Mouse (Mus musculus): ENCODE measurements around the gene Gpbar1.
"Not testable (repeated sequence)": the region's sequence is repeated elsewhere in the genome, so short reads cannot be mapped to it uniquely, and the experiment has no call there.

Gene Gpbar1

DNA sequence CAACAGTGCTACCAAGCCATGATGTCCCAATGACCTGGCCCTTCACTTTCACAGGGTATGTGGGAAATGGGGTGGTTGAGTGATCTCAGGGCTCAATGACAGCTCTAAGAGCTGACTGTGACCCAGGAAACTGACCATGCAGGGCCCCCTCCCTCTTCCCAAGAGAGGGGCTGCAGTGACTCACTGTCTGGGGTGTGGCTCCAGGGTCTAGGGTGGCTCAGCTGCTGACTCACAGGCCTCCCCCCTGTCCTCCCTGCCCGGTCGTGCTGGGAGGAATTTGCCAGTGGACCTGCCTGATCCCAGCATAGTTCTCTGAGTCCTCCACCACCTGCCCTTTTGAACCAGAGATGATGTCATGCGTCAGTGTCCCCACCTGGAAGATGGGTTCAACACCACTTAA lies 18.9 kb downstream of the Gpbar1 start:
- DNase-seq: peak; percentile 73

DNA sequence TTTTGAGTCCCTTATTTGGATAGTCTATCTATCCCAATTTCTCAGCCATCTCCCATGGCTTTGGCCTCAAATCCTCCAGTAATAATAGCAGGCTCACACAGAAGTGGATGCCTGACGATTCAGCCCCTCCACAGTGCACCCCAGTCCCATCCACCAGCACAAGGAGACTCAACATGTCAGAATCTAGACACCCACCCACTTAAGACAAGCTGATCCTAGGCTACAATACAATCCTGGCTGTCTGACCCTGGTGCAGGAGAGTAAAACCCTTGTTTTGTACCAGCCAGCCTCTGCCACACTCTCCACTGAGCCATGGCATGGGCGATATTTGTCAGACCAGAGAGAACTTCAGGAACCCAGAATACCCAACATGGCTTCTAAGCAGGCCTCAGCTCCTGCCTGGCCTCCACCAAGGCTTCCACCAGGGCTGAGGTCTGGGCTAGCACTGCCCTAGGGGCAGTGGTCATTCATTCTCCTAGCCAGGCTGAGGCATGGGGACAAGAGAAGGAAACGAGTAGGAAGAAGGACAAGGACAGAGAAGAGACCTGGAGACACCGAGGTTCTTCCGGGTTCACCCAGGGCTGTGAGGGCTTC lies 19.9 kb downstream of the Gpbar1 start:
- no peak for DNase-seq

DNA sequence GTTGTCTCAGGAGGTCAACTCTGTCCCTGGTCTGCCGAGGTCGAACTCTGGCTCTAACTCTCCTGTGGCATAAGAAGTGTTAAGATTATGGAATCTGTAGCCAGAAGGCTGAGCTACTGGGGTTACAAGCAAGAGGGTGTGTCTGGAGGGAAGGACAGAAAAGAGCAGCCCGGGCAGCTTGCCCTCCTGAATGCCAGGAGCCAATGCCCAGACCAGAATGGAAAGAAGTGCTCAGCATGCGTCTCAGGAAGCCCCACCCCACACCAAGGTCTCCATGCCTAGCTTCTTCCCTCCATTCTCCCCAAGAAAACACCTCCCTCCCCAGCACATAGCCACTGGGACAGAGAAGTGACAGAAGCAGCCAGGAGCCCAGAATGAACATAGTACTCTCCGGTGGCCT lies 20.6 kb downstream of the Gpbar1 start:
- peak; percentile 77 for DNase-seq

DNA sequence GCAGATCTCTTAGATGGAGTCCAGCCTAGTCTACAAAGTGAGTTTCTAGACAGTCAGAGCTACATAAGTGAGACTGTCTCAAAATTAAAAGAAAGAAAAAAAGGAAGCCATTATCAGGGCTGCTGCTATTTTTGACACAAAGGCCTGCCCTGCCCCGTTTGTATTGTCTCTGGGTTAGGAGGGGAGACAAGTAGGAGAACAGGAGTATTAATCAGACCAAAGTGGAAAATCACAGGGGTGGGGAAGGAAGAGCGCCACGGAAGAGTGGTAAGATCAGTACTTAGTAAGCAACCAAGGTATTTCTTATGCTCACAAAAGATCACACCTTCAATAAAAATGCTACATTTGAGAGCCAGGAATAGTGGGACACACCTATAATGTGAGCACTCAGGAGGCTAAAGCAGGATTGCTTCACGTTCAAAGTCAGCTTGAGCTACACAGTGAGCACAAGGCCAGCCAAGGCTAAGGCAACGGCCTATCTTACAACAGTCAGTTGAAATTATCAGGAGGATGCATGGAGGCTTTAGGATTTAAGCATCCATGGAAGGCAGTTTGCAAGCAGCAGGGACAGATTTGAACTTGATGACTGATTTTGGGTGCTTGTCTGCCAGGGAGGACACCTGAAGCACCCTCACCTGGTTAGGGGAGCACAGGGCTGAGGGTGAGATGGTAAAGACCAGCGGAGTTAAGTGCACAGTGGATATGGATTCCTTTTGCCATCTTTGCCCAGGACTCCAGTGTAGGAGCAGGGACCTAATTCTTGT lies 22.2 kb downstream of the Gpbar1 start:
- DNase-seq: no peak

DNA sequence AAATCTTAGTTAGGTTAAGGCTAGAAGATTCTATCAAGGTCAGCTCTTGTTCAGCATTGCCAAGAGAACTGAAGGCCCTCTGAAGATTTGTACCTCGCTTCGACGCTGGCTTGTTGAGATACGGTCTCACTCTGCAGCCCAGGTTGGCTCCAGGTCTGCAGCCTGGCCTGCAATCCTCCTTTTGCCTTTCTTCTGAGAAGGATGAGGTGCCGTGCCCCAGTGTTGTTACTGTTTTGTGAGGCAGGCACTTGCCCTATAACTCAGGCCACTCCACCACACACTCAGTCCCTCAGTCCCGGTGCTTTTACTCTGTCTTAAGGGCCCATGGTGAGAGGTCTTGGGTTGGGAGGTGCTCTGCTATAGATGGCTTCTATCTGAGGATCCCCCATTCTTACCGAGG lies 23.9 kb downstream of the Gpbar1 start:
- no peak for DNase-seq

DNA sequence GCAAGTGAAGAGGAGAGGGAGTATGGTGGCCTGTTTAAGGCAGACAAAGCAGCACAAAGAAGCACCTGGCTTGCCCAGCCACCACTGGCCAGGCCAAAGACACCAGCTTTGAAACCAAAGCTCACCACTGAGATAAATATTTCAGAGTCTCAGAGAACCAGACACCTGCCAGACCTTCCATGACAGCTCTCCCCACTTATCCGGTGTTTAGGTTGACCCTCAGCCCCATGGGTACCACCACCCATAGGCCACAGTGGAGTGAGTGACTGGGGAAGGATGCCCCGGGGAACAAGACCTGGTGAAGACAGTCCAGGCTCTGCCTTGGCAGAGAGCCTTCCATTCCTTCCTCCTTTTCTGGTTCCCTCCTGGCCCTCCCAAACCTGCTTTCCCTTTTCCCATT lies 24.5 kb downstream of the Gpbar1 start:
- no peak for DNase-seq

DNA sequence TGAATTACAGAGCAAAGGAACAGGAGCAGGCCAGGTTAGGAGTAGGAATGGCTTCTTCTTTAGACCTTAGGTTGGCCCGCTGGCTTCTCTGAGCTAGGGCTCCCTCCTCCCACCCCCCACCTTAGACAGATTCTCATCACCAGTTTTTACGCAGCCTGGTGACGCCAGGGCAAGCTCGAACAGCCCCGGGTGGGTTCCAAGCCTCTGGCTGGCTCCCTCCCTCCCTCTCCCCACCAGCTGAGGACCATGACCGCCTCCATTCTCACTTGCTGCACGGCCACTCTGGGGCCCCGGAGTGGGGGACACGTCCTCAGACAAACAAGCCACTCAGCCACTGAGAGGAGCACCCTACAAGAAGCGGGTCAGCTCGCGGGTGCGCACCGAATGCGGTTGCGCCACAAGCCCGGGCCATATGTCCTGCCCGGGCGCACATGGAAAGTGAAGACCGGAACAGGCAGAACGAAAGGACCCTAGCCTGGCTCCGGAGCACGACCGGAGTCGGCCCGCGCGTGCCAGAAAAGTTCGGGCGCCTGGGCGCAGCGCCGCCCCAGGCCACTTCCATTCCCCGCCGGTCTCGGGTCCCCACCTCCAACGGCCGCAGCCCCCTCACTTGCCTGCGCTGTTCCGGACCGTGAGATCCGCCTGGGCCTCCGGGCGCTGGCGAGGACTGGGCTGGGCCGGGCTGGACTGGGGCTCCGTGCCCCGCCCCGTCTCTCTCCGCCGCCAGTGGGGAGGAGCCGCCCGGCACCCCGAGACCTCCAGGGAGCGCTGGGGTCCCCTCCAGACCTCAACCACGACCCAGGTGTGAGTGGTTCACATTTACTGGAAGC lies 25.4 kb downstream of the Gpbar1 start:
- peak; percentile 85 for DNase-seq

DNA sequence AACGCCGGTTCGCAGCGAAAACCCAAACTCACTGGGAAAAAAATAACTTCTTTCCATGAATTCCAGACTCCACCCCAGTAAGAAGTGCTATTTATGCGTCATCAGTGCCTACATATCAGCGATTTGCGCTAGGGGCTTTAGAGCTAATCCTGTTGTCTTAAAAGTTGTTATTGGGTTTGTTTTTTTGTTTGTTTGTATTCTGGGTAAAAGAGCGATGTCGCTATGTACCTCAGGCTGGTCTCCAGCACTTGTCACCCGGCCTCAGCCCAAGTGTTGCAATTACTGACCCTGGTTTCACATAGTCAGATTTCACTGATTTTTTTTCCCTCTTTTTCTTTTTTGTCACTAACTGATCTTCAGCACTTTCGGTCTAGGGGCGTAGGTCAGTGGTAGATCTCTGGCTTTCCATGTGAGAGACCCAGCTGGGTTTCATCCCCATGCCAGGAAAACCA lies 26.0 kb downstream of the Gpbar1 start:
- peak; percentile 65 for DNase-seq

DNA sequence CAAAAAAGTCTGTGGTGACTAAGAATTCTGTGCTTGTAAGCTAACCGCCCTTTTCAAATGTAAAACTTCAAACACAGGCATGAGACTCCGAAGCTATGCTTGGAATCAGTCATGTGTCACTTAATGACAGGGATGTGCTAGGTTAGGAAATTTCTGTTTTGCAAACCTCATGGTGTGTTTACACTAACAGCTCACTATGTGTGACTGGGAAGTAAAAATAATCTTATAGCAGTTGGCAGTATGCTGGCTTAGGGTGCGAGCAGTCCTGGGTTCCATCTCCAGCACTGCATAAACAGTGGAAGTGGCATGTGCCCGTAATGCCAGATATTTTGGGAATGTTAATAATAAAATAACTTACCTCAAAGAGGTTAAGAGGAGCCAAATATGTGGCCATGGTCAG lies 26.6 kb downstream of the Gpbar1 start:
- DNase-seq: no peak

DNA sequence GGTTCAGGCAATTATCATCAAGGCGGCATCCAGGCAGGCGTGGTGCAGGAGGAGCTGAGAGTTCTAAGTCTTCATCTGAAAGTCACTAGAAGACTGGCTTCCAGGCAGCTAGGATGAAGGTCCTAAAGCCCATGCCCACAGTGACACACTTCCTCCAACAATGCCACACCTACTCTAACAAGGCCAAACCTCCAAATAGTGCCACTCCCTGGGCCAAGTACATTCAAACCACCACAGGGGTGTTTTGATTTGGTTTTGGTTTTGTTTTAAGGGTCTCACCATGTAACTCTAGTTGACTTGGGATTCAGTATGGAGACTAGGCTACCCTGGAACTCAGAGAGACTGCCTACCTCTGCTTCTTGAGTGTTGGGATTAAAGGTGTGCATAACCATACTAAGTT lies 27.2 kb downstream of the Gpbar1 start, which contains the start of gene Tmbim1:
Tmbim1 (minus strand) TSS at position 101 of the 400 bp plus-strand sequence.
- no peak for DNase-seq

DNA sequence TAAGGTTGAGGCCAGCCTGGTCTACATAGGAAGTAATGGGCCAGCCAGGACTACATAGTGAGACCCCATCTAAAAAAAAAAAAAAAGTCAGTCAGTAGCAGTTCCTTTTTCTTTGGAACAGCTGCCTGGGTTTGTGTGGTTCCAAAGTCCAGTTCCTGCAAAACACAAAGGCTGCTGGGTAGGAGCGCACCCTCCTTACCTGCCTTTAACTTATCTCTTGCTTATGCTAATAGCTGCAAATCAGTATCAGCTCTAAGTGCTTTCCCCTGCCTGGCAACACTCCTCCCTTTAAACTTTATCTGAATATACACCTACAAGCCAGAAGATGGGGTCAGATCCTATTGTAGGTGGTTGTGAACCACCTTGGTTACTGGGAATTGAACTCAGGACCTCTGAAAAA lies 28.8 kb downstream of the Gpbar1 start:
- no peak for DNase-seq

DNA sequence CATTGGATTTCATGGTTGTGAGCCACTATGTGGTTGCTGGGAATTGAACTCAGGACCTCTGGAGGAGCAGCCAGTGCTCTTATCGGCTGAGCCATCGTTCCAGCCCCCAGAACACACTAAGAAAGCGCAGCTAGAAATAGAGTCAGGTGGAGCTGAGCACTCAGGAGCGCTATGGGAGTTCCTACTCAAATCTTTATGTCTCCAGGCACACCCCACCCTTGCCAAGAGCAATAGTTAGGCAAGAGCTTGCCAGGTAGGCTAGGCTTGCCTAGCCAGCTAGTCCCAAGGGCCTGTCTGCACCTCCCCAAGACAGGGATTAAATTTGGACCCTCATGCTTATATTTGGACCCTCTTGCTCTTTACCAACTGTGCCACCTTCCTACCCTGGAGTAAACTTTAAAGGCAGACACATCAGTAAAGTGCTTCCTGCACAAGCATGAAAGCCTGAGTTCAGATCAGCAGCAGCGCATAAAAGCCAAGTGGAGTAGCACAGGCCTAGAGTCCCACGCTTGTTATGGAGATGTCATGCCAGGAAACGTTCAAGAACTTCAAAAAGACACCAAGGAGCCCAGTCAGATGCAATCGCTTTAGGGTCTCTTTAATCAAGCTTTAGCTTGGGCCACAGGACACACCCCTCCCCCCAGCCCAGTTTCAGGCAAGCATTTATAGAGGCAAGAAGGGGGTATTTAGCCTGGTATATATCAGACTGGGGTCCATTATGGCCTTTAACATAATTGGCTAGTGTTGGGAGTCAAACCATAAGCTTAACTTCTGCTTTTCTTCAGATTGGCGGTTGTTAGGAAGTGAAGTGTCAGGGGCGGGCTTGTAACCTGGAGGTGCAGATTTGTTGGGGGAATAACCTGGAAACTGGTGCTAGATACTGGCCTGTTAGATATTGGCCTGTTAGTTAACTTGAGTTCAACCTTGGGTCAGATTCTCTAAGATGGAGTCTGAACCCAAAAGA lies 29.9 kb downstream of the Gpbar1 start:
- DNase-seq: no peak

DNA sequence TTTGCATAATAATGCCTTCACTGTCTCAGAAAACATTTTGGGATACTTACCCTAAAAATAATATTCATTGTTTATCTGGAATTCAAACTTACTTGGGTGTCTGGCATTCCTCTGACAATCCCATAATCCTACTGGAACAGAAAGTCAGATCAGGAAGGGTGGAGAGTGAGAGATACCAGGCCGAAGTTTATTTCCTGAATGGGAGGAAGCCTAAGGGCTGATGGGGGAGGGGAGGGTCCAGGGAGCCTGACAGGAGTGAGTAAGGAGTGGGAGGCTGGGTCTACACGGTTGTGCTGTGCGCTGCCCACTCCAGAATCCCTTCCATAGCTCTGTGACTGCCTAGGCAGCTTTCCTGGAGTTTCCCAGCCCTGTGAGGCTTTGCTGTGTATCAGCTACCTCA lies 31.4 kb downstream of the Gpbar1 start:
- DNase-seq: peak; percentile 67

DNA sequence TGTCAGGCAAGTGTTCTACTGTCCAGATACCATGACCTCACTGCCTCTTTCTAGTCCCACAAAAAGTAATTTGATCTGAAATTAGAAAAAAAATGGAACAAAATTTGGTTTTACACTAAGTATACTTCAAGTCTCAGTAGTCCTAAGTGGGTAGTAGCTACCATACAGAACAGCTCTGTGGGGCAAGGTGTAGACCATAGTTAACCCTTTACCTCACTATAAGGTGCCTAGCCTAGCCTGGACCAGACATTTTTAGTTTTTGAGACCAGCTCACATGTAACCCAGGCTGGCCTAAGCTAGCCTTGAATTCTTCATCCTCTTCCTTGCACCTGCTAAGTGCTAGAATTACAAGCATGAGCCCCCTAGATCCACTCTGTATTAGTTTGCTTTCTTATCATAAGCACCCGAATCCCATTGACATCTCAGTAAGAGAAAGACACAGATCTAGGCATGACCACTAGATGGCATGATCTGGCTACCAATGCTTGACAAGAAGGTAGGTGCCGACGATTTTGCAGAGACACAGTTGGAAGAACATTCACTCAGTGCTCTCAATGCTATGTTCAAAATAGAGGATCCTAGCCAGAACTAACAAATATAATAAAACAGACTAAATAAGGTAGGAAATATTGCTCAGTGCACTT lies 34.8 kb downstream of the Gpbar1 start:
- peak; percentile 96 for DNase-seq

DNA sequence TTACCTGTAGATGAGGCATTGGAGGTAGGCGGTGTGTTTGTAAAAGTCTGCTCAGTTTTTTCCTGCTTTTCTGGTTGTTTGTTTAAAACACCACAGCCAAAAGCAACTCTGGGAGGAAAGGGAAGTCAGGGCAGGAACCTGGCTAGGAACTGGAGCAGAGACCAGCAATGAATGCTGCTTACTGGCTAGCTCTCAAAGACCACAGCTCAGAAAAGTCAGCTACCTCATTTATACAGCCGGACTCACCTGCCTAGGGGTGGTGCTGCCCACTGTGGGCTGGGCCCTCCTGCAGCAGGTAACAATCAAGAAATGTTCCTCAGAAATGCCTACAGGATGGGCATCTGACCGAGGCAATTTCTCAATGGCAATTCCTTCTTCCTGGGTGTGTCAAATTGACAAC lies 36.4 kb downstream of the Gpbar1 start:
- no peak for DNase-seq

DNA sequence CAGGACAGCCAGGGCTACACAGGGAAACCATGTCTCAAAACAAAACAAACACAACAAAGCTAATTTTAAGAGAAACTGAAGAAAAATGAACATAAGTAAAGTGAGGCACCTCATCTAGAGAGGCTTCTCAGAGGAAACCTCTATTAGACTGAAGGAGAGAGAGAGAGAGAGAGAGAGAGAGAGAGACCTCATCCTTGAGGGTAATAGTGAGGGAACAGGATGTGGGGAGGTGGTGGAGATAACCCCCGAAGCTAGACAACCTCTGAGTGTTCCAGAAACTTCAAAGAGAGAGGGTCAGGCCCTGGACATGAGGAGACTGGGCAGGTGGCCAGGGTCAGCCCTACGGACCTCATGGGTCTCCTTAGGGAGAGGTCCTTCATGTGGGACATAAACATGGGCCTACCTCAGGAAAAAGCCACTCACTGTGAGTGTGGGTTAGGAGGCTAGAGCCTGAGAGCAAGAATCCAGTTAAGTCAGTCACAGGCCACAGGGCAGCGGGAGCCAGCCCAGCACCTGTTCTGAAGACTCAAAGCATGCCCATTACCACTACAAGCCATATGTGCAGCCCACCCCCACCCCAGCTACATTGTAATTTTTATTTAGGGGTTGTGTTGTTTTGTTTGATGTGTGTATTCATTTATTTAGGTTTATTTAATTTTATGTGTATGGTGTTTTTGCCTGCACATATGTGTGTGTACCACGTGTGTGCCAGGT lies 37.9 kb downstream of the Gpbar1 start:
- DNase-seq: no peak

DNA sequence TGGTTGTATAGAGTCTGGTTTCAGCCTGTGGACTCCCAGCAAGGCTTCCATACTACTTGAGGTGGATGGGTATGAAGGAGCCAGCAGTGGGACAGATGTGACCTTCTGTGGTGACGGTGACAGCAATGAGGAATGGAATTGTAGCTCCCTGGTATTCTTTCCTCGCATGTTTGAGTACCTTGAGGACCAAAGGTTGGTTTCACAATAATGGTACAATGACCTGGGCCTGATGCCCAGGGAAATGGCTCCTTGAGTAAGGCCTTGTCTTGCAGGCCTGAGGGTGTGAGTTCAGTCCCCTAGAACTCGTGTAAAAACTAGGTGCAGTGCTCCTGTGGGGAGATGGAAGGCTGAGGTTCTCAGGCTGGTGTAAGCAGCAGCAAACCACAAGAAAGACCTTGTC lies 40.4 kb downstream of the Gpbar1 start:
- no peak for DNase-seq

DNA sequence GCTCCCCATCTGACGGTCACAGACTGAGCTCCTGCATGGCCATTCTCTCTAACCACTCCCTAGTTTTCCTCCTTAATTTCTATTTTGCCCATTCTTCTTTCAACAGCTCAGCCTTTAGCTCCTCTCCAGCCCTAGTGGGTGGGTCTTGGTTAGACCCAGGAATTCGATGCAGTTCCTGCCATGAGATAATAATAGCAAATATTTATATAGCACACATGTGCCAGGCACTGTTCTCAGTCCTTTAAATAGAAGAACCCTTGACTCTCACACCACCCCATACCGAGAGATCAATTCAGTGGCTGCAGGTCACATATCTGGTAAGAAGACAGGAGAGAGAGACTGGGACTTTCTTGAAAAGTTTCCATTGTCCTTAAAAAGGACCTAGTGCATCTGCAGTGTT lies 43.0 kb downstream of the Gpbar1 start:
- no peak for DNase-seq

DNA sequence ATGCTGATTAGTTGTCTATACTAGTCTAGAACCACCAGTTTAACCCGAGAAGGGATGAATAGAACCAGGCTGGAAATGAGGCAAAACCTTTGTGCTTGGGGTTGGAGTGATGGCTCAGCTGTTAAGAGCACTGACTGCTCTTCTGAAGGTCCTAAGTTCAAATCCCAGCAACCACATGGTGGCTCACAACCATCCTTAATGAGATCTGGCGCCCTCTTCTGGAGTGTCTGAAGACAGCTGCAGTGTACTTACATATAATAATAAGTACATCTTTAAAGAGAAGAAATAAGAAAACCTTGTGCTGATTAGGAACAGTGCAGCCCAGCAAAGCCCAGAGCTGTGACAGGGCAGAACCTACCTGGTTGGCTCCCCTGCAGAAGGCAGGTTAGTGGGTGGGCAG lies 48.6 kb downstream of the Gpbar1 start:
- DNase-seq: not testable (repeated sequence)
